Comparison of ENCODE assay signal across 8 mouse cellular contexts in the genomic region with DNA sequence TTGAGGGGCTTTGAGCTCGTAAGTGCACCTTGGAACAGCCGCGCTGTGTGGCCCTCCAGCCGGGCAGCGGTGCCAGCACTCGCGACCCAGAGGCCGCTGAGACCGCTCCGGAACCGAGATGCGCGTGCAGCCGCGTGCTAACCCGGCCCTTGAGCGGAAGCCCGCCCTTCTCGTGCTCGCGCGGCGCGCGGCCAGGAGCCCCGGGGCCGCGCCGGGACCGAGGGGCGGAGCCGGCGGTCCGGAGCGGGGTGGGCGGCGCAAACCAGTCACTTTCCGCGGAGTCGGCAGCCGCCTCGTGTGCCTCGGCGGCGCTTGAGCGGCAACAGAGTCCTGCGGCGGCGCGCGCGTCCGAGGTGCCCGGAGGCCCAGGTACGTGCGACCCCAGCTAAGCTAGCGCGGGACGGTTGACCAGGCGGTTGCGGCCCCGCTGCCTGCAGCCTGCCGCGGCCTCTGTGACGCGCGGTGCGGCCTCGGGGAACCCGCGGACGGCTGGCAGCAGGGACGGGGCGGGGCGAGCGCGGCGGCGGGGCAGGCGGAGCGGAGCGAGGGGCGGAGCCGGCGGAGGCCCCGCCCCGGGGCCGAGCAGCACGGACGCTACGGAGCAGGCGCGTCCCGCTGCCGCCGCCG. TPM values are rescaled to one million over a fixed set of nuclear protein-coding genes. Genes with fewer than 3 reads are reported as not detected.
A peak's percentile ranks its signal among the peaks of the same experiment; 100 is the strongest.
DNase-seq lines count a peak whose midpoint lies in the region; ATAC-seq and TF ChIP-seq lines count a peak whose summit lies in the region.

A gene (plus strand): TSS at position 269 of the 627 bp plus-strand sequence.

- H3K9ac ChIP-seq in CH12.LX (ENCODE audit: insufficient read depth, low read depth) = peak within 1 kb of the TSS; percentile 83
- H3K9ac ChIP-seq in forebrain, embryonic 12.5 days = peak within 1 kb of the TSS; percentile 88
- peak within 1 kb of the TSS; percentile 84 for H3K9ac ChIP-seq in heart, postnatal 0 days (replicated peaks; ENCODE audit: low read depth, low read length)
- H3K9ac ChIP-seq in liver, embryonic 16.5 days (ENCODE audit: low read depth, low read length) = peak within 1 kb of the TSS; percentile 88
- H3K9ac ChIP-seq in neural tube, embryonic 13.5 days = peak within 1 kb of the TSS; percentile 91

- ATAC-seq in forebrain, embryonic 12.5 days (ENCODE audit: low FRiP score) = peak; percentile 98
- ATAC-seq in heart, postnatal 0 days (ENCODE audit: insufficient read depth, low read depth) = peak; percentile 93
- ATAC-seq in liver, embryonic 16.5 days (ENCODE audit: low read depth) = peak; percentile 93
- ATAC-seq in neural tube, embryonic 13.5 days (ENCODE audit: low read depth) = peak; percentile 95

- TF ChIP-seq RAD21 in CH12.LX (IDR thresholded peaks at IDR 0.05; ENCODE audit: low read depth, low read length) = no peak

- H3K79me2 ChIP-seq in CH12.LX (replicated peaks; ENCODE audit: control insufficient read depth, extremely low read depth, insufficient read depth, poor library complexity, severe bottlenecking) = peaks cover 28% of the 10 kb centered on the region

- under 1% methylated on average over 53 of the region's 97 CpGs for WGBS in forebrain, embryonic 12.5 days
- under 1% methylated on average over 64 of the region's 97 CpGs for WGBS in heart, postnatal 0 days
- under 1% methylated on average over 81 of the region's 97 CpGs for WGBS in liver, embryonic 16.5 days (ENCODE audit: insufficient replicate concordance)
- WGBS in neural tube, embryonic 13.5 days = under 1% methylated on average over 73 of the region's 97 CpGs

- dilution Hi-C loops in CH12.LX (cut with MboI; ENCODE audit: extremely low pct_ligation_motif_present, extremely low pct_unique_long_range_greater_than_20kb, low sequenced_read_pairs) = no loop called here

- TF ChIP-seq CTCF in CH12.LX (conservative IDR thresholded peaks at IDR 0.05 in 1 of 2, IDR thresholded peaks at IDR 0.05 in 1 of 2; ENCODE audit: low read depth in 2 of 2, low read length in 2 of 2) = no peak
- no peak for TF ChIP-seq CTCF in heart, postnatal 0 days (IDR thresholded peaks at IDR 0.05; ENCODE audit: low read depth)
- no peak for TF ChIP-seq CTCF in testis, adult 2 months (IDR thresholded peaks at IDR 0.05; ENCODE audit: control insufficient read depth, insufficient read depth, insufficient replicate concordance, low read depth, low read length)

- peaks cover 0 to 30% of the 10 kb centered on the region in 2 experiments for H3K36me3 ChIP-seq in CH12.LX (replicated peaks in 1 of 2; ENCODE audit: control insufficient read depth in 1 of 2, insufficient read depth in 1 of 2, low read length in 1 of 2)
- no peaks in the 10 kb centered on the region for H3K36me3 ChIP-seq in forebrain, embryonic 12.5 days (replicated peaks)
- no peaks in the 10 kb centered on the region for H3K36me3 ChIP-seq in heart, postnatal 0 days (replicated peaks; ENCODE audit: control insufficient read depth, insufficient read depth, low read length)
- no peaks in the 10 kb centered on the region for H3K36me3 ChIP-seq in liver, embryonic 16.5 days (ENCODE audit: control insufficient read depth, insufficient read depth)
- H3K36me3 ChIP-seq in neural tube, embryonic 13.5 days = no peaks in the 10 kb centered on the region
- no peaks in the 10 kb centered on the region for H3K36me3 ChIP-seq in testis, adult 2 months (ENCODE audit: control insufficient read depth, insufficient read depth, low read length)

- in situ Hi-C loops in CH12.LX (cut with MboI; ENCODE audit: low pct_ligation_motif_present, low pct_unique_long_range_greater_than_20kb, low sequenced_read_pairs) = no loop called here

- H3K27ac ChIP-seq in CH12.LX (ENCODE audit: insufficient read depth, low read depth) = peak within 1 kb of the TSS; percentile 86
- peak within 1 kb of the TSS; percentile 97 for H3K27ac ChIP-seq in forebrain, embryonic 12.5 days
- H3K27ac ChIP-seq in heart, postnatal 0 days (ENCODE audit: low read depth) = peak within 1 kb of the TSS; percentile 99
- peak within 1 kb of the TSS; percentile 94 for H3K27ac ChIP-seq in liver, embryonic 16.5 days (ENCODE audit: low read length)
- H3K27ac ChIP-seq in neural tube, embryonic 13.5 days (replicated peaks) = peak within 1 kb of the TSS; percentile 98
- H3K27ac ChIP-seq in testis, adult 2 months (ENCODE audit: control insufficient read depth, insufficient read depth, low read depth, low read length) = peak within 1 kb of the TSS; percentile 98

- peak; percentile 83 for DNase-seq in CH12.LX (ENCODE audit: extremely low read depth)
- peak; percentile 73 for DNase-seq in c-Kit-positive CD71-positive TER-119-negative erythroid progenitor cells, embryonic 14.5 days (ENCODE audit: low read depth)
- DNase-seq in heart, postnatal 0 days (ENCODE audit: low spot score) = peak; percentile 86
- DNase-seq in kidney, postnatal 4 days = peak; percentile 94 to 96

- TF ChIP-seq EP300 in CH12.LX (IDR thresholded peaks at IDR 0.05; ENCODE audit: low read length) = no peak
- 0 out of 2 replicates have a peak, but pooled peaks have one; percentile 32 for TF ChIP-seq EP300 in heart, postnatal 0 days (IDR thresholded peaks at IDR 0.05; ENCODE audit: low read depth)

- no peaks in the 10 kb centered on the region for H3K9me3 ChIP-seq in CH12.LX (replicated peaks; ENCODE audit: low read length)
- H3K9me3 ChIP-seq in forebrain, embryonic 12.5 days = no peaks in the 10 kb centered on the region
- no peaks in the 10 kb centered on the region for H3K9me3 ChIP-seq in heart, postnatal 0 days (replicated peaks; ENCODE audit: control insufficient read depth, low read length)
- H3K9me3 ChIP-seq in liver, embryonic 16.5 days (replicated peaks; ENCODE audit: control insufficient read depth, low read length) = no peaks in the 10 kb centered on the region
- H3K9me3 ChIP-seq in neural tube, embryonic 13.5 days = no peaks in the 10 kb centered on the region

- H3K4me1 ChIP-seq in CH12.LX (ENCODE audit: control insufficient read depth in 1 of 2, insufficient read depth in 2 of 2) = peaks cover 5 to 21% of the 10 kb centered on the region in 2 experiments
- H3K4me1 ChIP-seq in forebrain, embryonic 12.5 days = peaks cover 40% of the 10 kb centered on the region
- peaks cover 11% of the 10 kb centered on the region; the same call in 1 of the 2 replicates for H3K4me1 ChIP-seq in heart, postnatal 0 days (ENCODE audit: control insufficient read depth, insufficient read depth)
- H3K4me1 ChIP-seq in liver, embryonic 16.5 days (ENCODE audit: control insufficient read depth, low read depth, low read length) = peaks cover 23% of the 10 kb centered on the region
- peaks cover 43% of the 10 kb centered on the region for H3K4me1 ChIP-seq in neural tube, embryonic 13.5 days (replicated peaks)
- H3K4me1 ChIP-seq in testis, adult 2 months (ENCODE audit: control insufficient read depth, insufficient read depth, low read length) = peaks cover 5% of the 10 kb centered on the region

- TF ChIP-seq POLR2A in CH12.LX (IDR thresholded peaks at IDR 0.05; ENCODE audit: low read depth, low read length) = peak; percentile 96
- 0 out of 2 replicates have a peak, but pooled peaks have one; percentile 58 for TF ChIP-seq POLR2A in testis, adult 2 months (IDR thresholded peaks at IDR 0.05; ENCODE audit: control insufficient read depth, low read depth, low read length)

- H3K4me2 ChIP-seq in CH12.LX (ENCODE audit: insufficient read depth, low read depth, poor library complexity, severe bottlenecking) = peak within 1 kb of the TSS; percentile 79
- H3K4me2 ChIP-seq in forebrain, embryonic 12.5 days = peak within 1 kb of the TSS; percentile 95
- H3K4me2 ChIP-seq in heart, postnatal 0 days (ENCODE audit: low read depth, low read length) = peak within 1 kb of the TSS; percentile 89
- H3K4me2 ChIP-seq in liver, embryonic 16.5 days (ENCODE audit: low read depth, low read length) = peak within 1 kb of the TSS; percentile 98
- H3K4me2 ChIP-seq in neural tube, embryonic 13.5 days = peak within 1 kb of the TSS; percentile 89

- H3K4me3 ChIP-seq in CH12.LX (replicated peaks in 1 of 3; ENCODE audit: low read depth in 2 of 3, low read length in 2 of 3, poor library complexity in 1 of 3) = peak within 1 kb of the TSS; percentile 77 to 91 (median 80)
- peak within 1 kb of the TSS; percentile 95 for H3K4me3 ChIP-seq in forebrain, embryonic 12.5 days (replicated peaks)
- H3K4me3 ChIP-seq in heart, postnatal 0 days (ENCODE audit: low read depth, low read length) = peak within 1 kb of the TSS; percentile 94
- peak within 1 kb of the TSS; percentile 88 for H3K4me3 ChIP-seq in liver, embryonic 16.5 days (ENCODE audit: low read depth, low read length)
- H3K4me3 ChIP-seq in neural tube, embryonic 13.5 days = peak within 1 kb of the TSS; percentile 91
- H3K4me3 ChIP-seq in testis, adult 2 months (ENCODE audit: control insufficient read depth, low read depth, low read length) = peak within 1 kb of the TSS; percentile 96

- peaks cover 2% of the 10 kb centered on the region for H3K27me3 ChIP-seq in CH12.LX (replicated peaks)
- H3K27me3 ChIP-seq in forebrain, embryonic 12.5 days = no peaks in the 10 kb centered on the region
- no peaks in the 10 kb centered on the region for H3K27me3 ChIP-seq in heart, postnatal 0 days (ENCODE audit: control insufficient read depth, insufficient read depth, low read length)
- no peaks in the 10 kb centered on the region for H3K27me3 ChIP-seq in liver, embryonic 16.5 days (ENCODE audit: control insufficient read depth, insufficient read depth, low read depth, low read length)
- no peaks in the 10 kb centered on the region for H3K27me3 ChIP-seq in neural tube, embryonic 13.5 days
- no peaks in the 10 kb centered on the region for H3K27me3 ChIP-seq in testis, adult 2 months (ENCODE audit: control insufficient read depth, insufficient read depth, low read length)

TF ChIP-seq in CH12.LX, 34 proteins besides CTCF, POLR2A, EP300 and RAD21 (continues in another document):
- TF ChIP-seq ETS1 (conservative IDR thresholded peaks at IDR 0.05; ENCODE audit: low read depth, low read length) (no peak), IRF4 (IDR thresholded peaks at IDR 0.05; ENCODE audit: low read depth, low read length) (peak; percentile 50; the same call in 1 of the 2 replicates), CHD1 (IDR thresholded peaks at IDR 0.05; ENCODE audit: low read depth, low read length) (no peak), NELFE (IDR thresholded peaks at IDR 0.05; ENCODE audit: low read depth, low read length) (peak; percentile 92), RCOR1 (conservative IDR thresholded peaks at IDR 0.05; ENCODE audit: low read depth, low read length) (no peak)

RNA-seq across cellular contexts. Expression of the gene that starts here (rescaled TPM):
- 20.1 and 26.8 TPM in 2 replicates for total RNA-seq in CH12.LX (2012; rRNA removed)
- 27.9 and 33.6 TPM in 2 replicates for total RNA-seq in CH12.LX (2014; rRNA removed)
- 32.4 and 37.8 TPM in 2 replicates for polyA plus RNA-seq in CH12.LX (2012; ENCODE audit: insufficient read length, low read depth)
- polyA plus RNA-seq in forebrain, embryonic 12.5 days (2016; fragmentation: Nextera tagmentation; extraction: Ambion mirVana) = 11.2 and 12.7 TPM in 2 replicates
- total RNA-seq in heart, postnatal 0 days (2014; rRNA removed; ENCODE audit: low replicate concordance) = 7.7 and 12.4 TPM in 2 replicates
- 3.1 and 3.8 TPM in 2 replicates for polyA plus RNA-seq in heart, postnatal 0 days (2015; fragmentation: Nextera tagmentation; extraction: Ambion mirVana)
- polyA plus RNA-seq in liver, embryonic 16.5 days (2015; fragmentation: Nextera tagmentation; extraction: Ambion mirVana) = 2.5 and 2.7 TPM in 2 replicates
- 10.0 and 11.2 TPM in 2 replicates for polyA plus RNA-seq in neural tube, embryonic 13.5 days (2015; fragmentation: Nextera tagmentation; extraction: Ambion mirVana)
- 83.1 and 92.8 TPM in 2 replicates for polyA plus RNA-seq in testis, adult 2 months (2012; rRNA removed)

Comparison
In these comparisons a context has a peak if more than half of its experiments do, and no peak if none do; other contexts are left out.
1. Peak in every context shown above with its lines: DNase-seq, ATAC-seq, H3K4me3 ChIP-seq and H3K27ac ChIP-seq.